In the genomic region with DNA sequence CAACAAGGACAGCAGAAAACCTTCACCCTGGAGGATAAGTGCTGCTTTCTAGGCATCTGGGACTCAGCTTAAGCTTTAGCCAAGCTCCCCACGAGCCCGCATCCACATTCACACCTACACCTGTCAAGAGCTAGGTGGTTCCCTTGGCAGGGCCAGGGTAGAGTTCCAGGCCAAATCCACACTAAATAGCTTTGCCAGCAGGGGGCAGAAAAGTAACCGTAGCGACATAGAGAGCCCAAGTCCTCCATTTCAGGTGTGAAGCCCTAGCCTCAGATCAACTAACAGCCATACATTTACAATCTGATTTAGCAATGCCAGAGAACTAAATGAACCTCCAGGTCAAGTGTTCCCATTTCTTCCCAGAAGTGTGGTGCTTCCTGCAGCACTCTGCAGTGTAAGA, we compare ENCODE assay signal across 8 mouse cellular contexts.
DNase-seq lines count a peak whose midpoint lies in the region; ATAC-seq lines count a peak whose summit lies in the region.

No protein-coding gene starts in this region.

- peaks cover 20% of the 10 kb centered on the region for H3K4me1 ChIP-seq in hindbrain, embryonic 13.5 days (replicated peaks)

- peak; percentile 27 to 28 for DNase-seq in cerebellum, postnatal 10 days
- DNase-seq in cerebellum, adult 8-10 months, result no peak
- peak; percentile 1 for DNase-seq in lung, postnatal 10 days
- no peak for DNase-seq in lung, adult 18-20 months
- peak; percentile 11 for DNase-seq in retina, postnatal 7 days (ENCODE audit: low read depth, low spot score)
- no peak for DNase-seq in heart, postnatal 36 days

- intact Hi-C loops in heart, postnatal 36 days (cut with DNase I), result loop anchor here (1.0 to 5.0 kb wide), 2 partner anchors 204 to 570 kb away; partner anchors contain the start of gene Rtl9

- no peaks in the 10 kb centered on the region for H3K36me3 ChIP-seq in hindbrain, embryonic 13.5 days

- 0 out of 2 replicates have a peak, but pooled peaks cover 4% of the 10 kb centered on the region for H3K27me3 ChIP-seq in hindbrain, embryonic 13.5 days

- H3K4me3 ChIP-seq in hindbrain, embryonic 13.5 days, result no peak overlapping the region

- H3K9ac ChIP-seq in hindbrain, embryonic 13.5 days, result no peak overlapping the region

- H3K4me2 ChIP-seq in hindbrain, embryonic 13.5 days, result peak overlapping the region; percentile 56

- WGBS in hindbrain, embryonic 13.5 days, result 36% methylated on average over 4 of the region's 4 CpGs

- ATAC-seq in hindbrain, embryonic 13.5 days (ENCODE audit: low FRiP score), result no peak
- no peak for ATAC-seq in activated CD4-positive, CD25-positive, alpha-beta regulatory T cell, adult 4 months

- H3K9me3 ChIP-seq in hindbrain, embryonic 13.5 days, result no peaks in the 10 kb centered on the region

- H3K27ac ChIP-seq in hindbrain, embryonic 13.5 days, result no peak overlapping the region

Comparison
In these comparisons a context has a peak if more than half of its experiments do, and no peak if none do; other contexts are left out.
1. DNase-seq: peak in cerebellum, postnatal 10 days (2 of 2), lung, postnatal 10 days (single experiment) and retina, postnatal 7 days (single experiment); none in cerebellum, adult 8-10 months (single experiment), lung, adult 18-20 months (0 of 2) and heart, postnatal 36 days (0 of 2).